ENCODE assay signal across 8 mouse cellular contexts in the genomic region with DNA sequence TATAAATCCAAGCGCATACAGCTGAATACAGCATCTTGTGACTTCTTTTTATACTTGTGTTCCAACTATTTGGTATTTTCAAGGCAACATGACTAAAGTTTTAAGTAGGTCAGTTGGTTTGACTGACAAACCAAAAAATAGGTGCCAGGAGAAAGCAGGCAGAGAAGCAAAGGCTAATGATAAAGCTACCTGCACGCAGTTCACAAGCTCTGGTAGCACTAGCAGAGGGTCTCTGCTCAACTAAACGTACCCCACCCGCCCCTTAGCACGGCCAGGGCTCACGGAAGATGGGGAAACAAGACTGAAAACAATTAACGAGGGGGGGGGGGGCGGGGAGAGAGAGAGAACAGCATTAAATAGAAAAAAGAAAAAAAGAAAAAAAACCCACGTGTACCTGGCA. TPM values are rescaled to one million over a fixed set of nuclear protein-coding genes. Genes with fewer than 3 reads are reported as not detected.
DNase-seq lines count a peak whose midpoint lies in the region; ATAC-seq and TF ChIP-seq lines count a peak whose summit lies in the region.

No protein-coding gene starts in this region.

- no peak for TF ChIP-seq CTCF in thymus, adult 2 months (IDR thresholded peaks at IDR 0.05; ENCODE audit: borderline replicate concordance, control insufficient read depth, extremely low read depth, insufficient read depth, low read length, poor library complexity)

- H3K9ac ChIP-seq in liver, embryonic 12.5 days, result peak overlapping the region; percentile 80; the same call in 1 of the 2 replicates

- DNase-seq in cerebellum, adult 9-10 months, result peak; percentile 41
- DNase-seq in cerebellum, adult 8-10 months, result no peak
- DNase-seq in spleen, adult 12 weeks (ENCODE audit: low spot score), result no peak
- no peak for DNase-seq in Muller cell, postnatal 12 days (ENCODE audit: inconsistent ontology term)
- DNase-seq in thymus, adult 2 months, result no peak

- H3K4me2 ChIP-seq in liver, embryonic 12.5 days, result peak overlapping the region; percentile 99

- 18% methylated on average over 8 of the region's 9 CpGs for WGBS in liver, embryonic 12.5 days (ENCODE audit: insufficient replicate concordance)
- 34% methylated on average over 9 of the region's 9 CpGs for WGBS in thymus, adult 2 months

- no peak for ATAC-seq in megakaryocyte, adult 5-6 weeks (ENCODE audit: poor library complexity, severe bottlenecking)
- ATAC-seq in liver, embryonic 12.5 days, result no peak

- H3K9me3 ChIP-seq in megakaryocyte, embryonic 14.5 days, result no peaks in the 10 kb centered on the region
- H3K9me3 ChIP-seq in liver, embryonic 12.5 days (replicated peaks), result no peaks in the 10 kb centered on the region

- peak overlapping the region; percentile 92 for H3K4me3 ChIP-seq in megakaryocyte, embryonic 14.5 days (replicated peaks)
- H3K4me3 ChIP-seq in liver, embryonic 12.5 days, result peak overlapping the region; percentile 76
- H3K4me3 ChIP-seq in thymus, adult 2 months (ENCODE audit: control insufficient read depth, insufficient read depth, low read length), result no peak overlapping the region

- no peak for TF ChIP-seq POLR2A in thymus, adult 2 months (IDR thresholded peaks at IDR 0.05; ENCODE audit: control insufficient read depth, extremely low read depth, insufficient read depth, low read length, poor library complexity)

- no peak overlapping the region for H3K27ac ChIP-seq in liver, embryonic 12.5 days
- no peak overlapping the region for H3K27ac ChIP-seq in thymus, adult 2 months (ENCODE audit: control insufficient read depth, insufficient read depth, low read length)

- H3K27me3 ChIP-seq in megakaryocyte, embryonic 14.5 days (replicated peaks), result peaks cover 21% of the 10 kb centered on the region
- H3K27me3 ChIP-seq in liver, embryonic 12.5 days (replicated peaks), result peaks cover 18% of the 10 kb centered on the region; the same call in 1 of the 2 replicates
- H3K27me3 ChIP-seq in thymus, adult 2 months (ENCODE audit: control insufficient read depth, insufficient read depth, low read length), result no peaks in the 10 kb centered on the region; the same call in 1 of the 2 replicates

- peaks cover 37% of the 10 kb centered on the region for H3K4me1 ChIP-seq in megakaryocyte, embryonic 14.5 days
- H3K4me1 ChIP-seq in liver, embryonic 12.5 days, result peaks cover 22% of the 10 kb centered on the region
- H3K4me1 ChIP-seq in thymus, adult 2 months (replicated peaks; ENCODE audit: control insufficient read depth, insufficient read depth, low read length), result peaks cover 7% of the 10 kb centered on the region; the same call in 1 of the 2 replicates

- no peaks in the 10 kb centered on the region for H3K36me3 ChIP-seq in megakaryocyte, embryonic 14.5 days (replicated peaks; ENCODE audit: low read length)
- no peaks in the 10 kb centered on the region for H3K36me3 ChIP-seq in liver, embryonic 12.5 days
- no peaks in the 10 kb centered on the region for H3K36me3 ChIP-seq in thymus, adult 2 months (ENCODE audit: control insufficient read depth, insufficient read depth, low read length)

RNA-seq across cellular contexts. Expression of a gene that starts 0.9 kb away (rescaled TPM):
- polyA plus RNA-seq in megakaryocyte, embryonic 14.5 days (2012; ENCODE audit: insufficient read depth, low replicate concordance), result not detected in 2 replicates
- 0.21 and 0.87 TPM in 2 replicates for total RNA-seq in megakaryocyte, adult 5-6 weeks (2015)
- total RNA-seq in megakaryocyte, adult 5-6 weeks (2017), result 0.95 and 2.0 TPM in 2 replicates
- polyA plus RNA-seq in liver, embryonic 12.5 days (2016; fragmentation: Nextera tagmentation; extraction: Ambion mirVana), result 2.1 and 2.4 TPM in 2 replicates
- polyA plus RNA-seq in thymus, adult 2 months (2012; rRNA removed), result 7.2 and 9.4 TPM in 2 replicates
